Mouse (Mus musculus) hindbrain, postnatal 0 days (tissue): Measurements from ENCODE around the gene Nsun4. TPM values are rescaled to one million over a fixed set of nuclear protein-coding genes. Genes with fewer than 3 reads are reported as not detected.

Experiments used
- ATAC-seq: fragments of 200-750 bp; cut with Nextera tagmentation; 2 replicates; pipeline ENCODE4 v1.8.0; 2017; ENCODE audit warnings: mild to moderate bottlenecking, moderate TSS enrichment, moderate library complexity
- DNase-seq: peaks from one replicate; pipeline ENCODE4 v3.0.0-alpha.2; 2015; ENCODE audit warnings: low spot score
- H3K27ac ChIP-seq: fragments of 300-500 bp; sonication (generic); 2 replicates; pipeline ENCODE4 v1.5.1; 2014; ENCODE audit warnings: mild to moderate bottlenecking
- H3K27me3 ChIP-seq: fragments of 300-500 bp; sonication (generic); 2 replicates; pipeline ENCODE4 v1.6.1; 2014; ENCODE audit warnings: low read length, mixed read lengths; ENCODE audit not compliant: insufficient read depth
- H3K36me3 ChIP-seq: fragments of 300-500 bp; sonication (generic); 2 replicates; pipeline ENCODE4 v1.6.1; 2014; ENCODE audit warnings: low read length, mixed read lengths; ENCODE audit not compliant: insufficient read depth
- H3K4me1 ChIP-seq: fragments of 300-500 bp; sonication (generic); 2 replicates; pipeline ENCODE4 v1.6.1; 2014; ENCODE audit warnings: antibody characterized with exemption, low read length, mixed read lengths; ENCODE audit not compliant: insufficient read depth
- H3K4me2 ChIP-seq: fragments of 300-500 bp; sonication (generic); 2 replicates; pipeline ENCODE4 v1.6.1; 2014; ENCODE audit warnings: low read depth, mild to moderate bottlenecking, low read length, moderate library complexity, mixed read lengths
- H3K4me3 ChIP-seq: fragments of 300-500 bp; sonication (generic); 2 replicates; pipeline ENCODE4 v1.5.1; 2014; ENCODE audit warnings: low read length
- H3K9ac ChIP-seq: fragments of 300-500 bp; sonication (generic); replicated peaks from 2 replicates; pipeline ENCODE4 v1.6.1; 2014; ENCODE audit warnings: mild to moderate bottlenecking, low read length, moderate library complexity, mixed read lengths
- H3K9me3 ChIP-seq: fragments of 300-500 bp; sonication (generic); 2 replicates; pipeline ENCODE4 v1.6.1; 2016; ENCODE audit warnings: low read length, mixed read lengths
- CTCF ChIP-seq: IDR thresholded peaks from 2 replicates; pipeline ENCODE4 v1.5.1; 2016; ENCODE audit warnings: antibody characterized with exemption, control low read depth, low read depth
- WGBS: fragments of 180-500 bp; shearing (Covaris S2); extraction: QIAGEN DNeasy Blood & Tissue Kit; methylation state at CpG from one replicate; pipeline ENCODE4 v1.1.7; 2014; 5-methylcytosine and 5-hydroxymethylcytosine counted together
- polyA plus RNA-seq: library from polyadenylated mRNA; unstranded; fragments of >200 nt; fragmentation: Nextera tagmentation; extraction: Ambion mirVana; gene quantifications from 2 replicates; pipeline ENCODE4 v1.2.1, GENCODE M21; 2015
- total RNA-seq: library from RNA; depleted of rRNA; stranded (reverse); fragments of >200 nt; gene quantifications from 2 replicates; pipeline ENCODE4 v1.2.3, GENCODE M21; 2014

The Nsun4 gene
- total and polyA plus RNA-seq, 2 experiments from 2014 or later, result 10.4 to 13.6 TPM

DNA sequence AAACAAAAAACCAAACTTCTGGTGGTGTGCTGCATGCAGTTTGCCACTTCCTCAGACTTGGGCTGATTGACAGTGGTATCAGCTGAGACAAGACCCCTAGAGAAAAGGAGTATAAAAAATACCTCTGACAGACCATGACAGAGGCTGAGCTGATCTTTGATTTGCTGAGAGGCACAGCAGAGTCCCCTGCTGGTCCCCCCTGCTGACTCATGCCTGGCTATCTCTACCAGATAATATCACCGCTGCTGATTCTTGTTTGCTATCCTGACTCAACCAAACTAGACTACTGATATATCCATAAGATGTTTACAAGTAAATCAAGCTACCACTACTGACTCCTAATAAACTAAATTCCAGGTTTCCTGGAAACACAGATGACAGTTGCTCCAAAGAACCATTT, 10.2 kb upstream of the Nsun4 start:
- no peaks in the 10 kb centered on the region; the same call in 1 of the 2 replicates for H3K36me3 ChIP-seq
- 41% methylated on average over 1 of the region's 1 CpGs for WGBS
- H3K4me1 ChIP-seq, result no peaks in the 10 kb centered on the region
- H3K4me3 ChIP-seq, result no peak overlapping the region
- DNase-seq, result no peak
- TF ChIP-seq CTCF, result no peak
- no peak for ATAC-seq
- no peaks in the 10 kb centered on the region for H3K27me3 ChIP-seq
- H3K9ac ChIP-seq, result no peak overlapping the region
- H3K9me3 ChIP-seq, result no peaks in the 10 kb centered on the region
- no peak overlapping the region for H3K27ac ChIP-seq
- no peak overlapping the region for H3K4me2 ChIP-seq

DNA sequence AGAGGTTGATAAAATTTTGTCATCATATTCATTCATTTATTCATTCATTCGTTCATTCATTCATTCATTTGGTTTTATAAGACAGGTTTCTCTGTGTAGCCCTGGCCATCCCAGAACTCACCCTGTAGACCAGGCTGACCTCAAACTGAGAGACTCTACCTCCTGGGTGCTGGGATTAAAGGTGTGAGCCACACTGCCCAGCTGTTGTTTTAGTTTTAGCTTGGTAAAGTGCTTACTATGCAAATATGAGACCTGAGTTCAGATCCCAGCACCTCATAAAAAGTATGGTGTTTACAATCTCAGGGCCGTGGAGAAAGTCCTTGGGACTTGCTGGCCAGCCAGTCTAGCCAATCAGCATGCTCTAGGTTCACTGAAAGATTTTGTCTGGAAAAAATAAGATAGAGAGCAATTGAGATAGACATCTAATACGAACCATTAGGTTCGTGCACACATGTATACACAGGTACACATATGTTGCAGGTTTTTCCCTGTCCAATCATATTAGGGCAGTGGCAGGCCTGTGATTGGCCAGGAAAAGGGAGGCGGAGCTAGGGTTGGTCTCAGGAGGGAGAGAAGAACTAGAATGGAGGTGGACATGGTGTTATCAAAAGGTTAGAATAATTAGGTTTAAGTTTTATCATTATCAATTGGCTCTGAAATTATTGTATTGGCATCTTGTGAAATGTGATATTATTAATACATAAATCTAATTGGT, 5.5 kb upstream of the Nsun4 start:
- ATAC-seq (no peak), DNase-seq (no peak)
- no peak overlapping the region for H3K9ac ChIP-seq
- H3K27ac ChIP-seq, result no peak overlapping the region
- WGBS, result 83% methylated on average over 5 of the region's 5 CpGs
- H3K27me3 ChIP-seq, result no peaks in the 10 kb centered on the region
- no peaks in the 10 kb centered on the region for H3K36me3 ChIP-seq
- TF ChIP-seq CTCF, result no peak
- no peaks in the 10 kb centered on the region for H3K4me1 ChIP-seq
- H3K9me3 ChIP-seq, result no peaks in the 10 kb centered on the region
- no peak overlapping the region for H3K4me3 ChIP-seq
- no peak overlapping the region for H3K4me2 ChIP-seq

DNA sequence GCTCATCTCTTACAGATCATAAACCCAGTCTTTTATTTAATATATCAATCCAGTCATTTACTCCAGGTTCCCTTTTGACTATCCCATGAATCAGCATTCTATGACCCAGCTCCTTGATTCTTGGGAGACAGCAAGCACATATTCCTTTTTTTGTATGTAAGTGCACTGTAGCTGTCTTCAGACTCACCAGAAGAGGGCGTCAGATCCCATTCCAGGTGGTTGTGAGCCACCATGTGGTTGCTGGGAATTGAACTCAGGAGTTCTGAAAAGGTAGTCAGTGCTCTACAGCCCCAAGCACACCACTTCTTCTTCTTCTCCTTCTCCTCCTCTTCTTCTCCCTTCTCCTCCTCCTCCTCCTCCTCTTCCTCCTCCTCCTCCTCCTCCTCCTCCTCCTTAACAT, 3.9 kb upstream of the Nsun4 start:
- 0 out of 2 replicates have a peak, but pooled peaks have one; percentile 8 for TF ChIP-seq CTCF
- WGBS, result 0% methylated on average over 1 of the region's 1 CpGs
- H3K4me3 ChIP-seq, result no peak overlapping the region
- H3K27ac ChIP-seq, result no peak overlapping the region
- H3K9ac ChIP-seq, result no peak overlapping the region
- no peak overlapping the region for H3K4me2 ChIP-seq
- H3K4me1 ChIP-seq, result no peaks in the 10 kb centered on the region; the same call in 1 of the 2 replicates
- no peak for DNase-seq
- H3K9me3 ChIP-seq, result no peaks in the 10 kb centered on the region
- H3K27me3 ChIP-seq, result no peaks in the 10 kb centered on the region
- no peaks in the 10 kb centered on the region for H3K36me3 ChIP-seq
- no peak for ATAC-seq

DNA sequence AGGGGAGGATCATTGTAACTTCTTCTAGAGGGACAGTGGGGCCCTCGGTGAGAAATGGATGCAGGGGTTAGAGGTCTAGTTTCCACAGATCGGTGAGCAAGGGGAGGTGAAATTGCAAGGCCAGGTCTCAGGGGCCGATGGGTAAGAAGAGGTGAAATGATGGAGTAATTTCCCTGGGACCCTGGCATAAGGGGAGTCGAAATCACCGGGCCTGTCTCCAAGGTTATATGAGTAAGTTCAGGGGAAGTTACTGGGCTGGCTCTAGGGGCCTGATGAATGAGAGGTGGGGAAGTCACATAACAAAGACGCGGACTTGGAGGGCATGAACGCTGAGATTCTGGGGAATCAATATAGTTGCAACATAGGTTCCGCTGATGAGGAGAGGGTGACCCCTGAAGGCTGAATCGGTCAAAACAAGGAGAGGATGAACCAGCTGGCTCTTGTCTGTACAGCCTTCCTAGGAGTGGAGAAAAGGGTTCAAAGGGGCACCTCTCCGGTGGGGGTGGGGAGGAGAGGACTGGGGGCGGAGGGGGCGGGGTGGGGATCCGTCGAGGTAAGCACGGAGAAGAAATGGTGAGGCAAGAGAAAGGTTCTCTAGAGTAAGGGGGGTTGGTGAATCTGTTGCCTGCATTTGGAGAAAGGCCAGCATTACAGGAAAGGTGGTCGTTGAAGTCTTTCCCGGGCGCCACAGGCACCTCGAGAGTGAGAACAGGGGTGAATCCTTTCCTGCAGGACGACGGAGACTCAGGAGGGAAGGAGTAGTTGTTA, 966 bp downstream of the Nsun4 start:
- Histone ChIP-seq H3K36me3 (no peaks in the 10 kb centered on the region), H3K27ac (peak overlapping the region; percentile 86), H3K4me1 (no peaks in the 10 kb centered on the region; the same call in 1 of the 2 replicates), H3K4me2 (peak overlapping the region; percentile 78), H3K27me3 (no peaks in the 10 kb centered on the region), H3K4me3 (peak overlapping the region; percentile 55), H3K9ac (peak overlapping the region; percentile 54), H3K9me3 (no peaks in the 10 kb centered on the region)
- WGBS, result 9% methylated on average over 22 of the region's 22 CpGs
- ATAC-seq (peak; percentile 50), DNase-seq (peak; percentile 69)
- TF ChIP-seq CTCF, result peak; percentile 52

DNA sequence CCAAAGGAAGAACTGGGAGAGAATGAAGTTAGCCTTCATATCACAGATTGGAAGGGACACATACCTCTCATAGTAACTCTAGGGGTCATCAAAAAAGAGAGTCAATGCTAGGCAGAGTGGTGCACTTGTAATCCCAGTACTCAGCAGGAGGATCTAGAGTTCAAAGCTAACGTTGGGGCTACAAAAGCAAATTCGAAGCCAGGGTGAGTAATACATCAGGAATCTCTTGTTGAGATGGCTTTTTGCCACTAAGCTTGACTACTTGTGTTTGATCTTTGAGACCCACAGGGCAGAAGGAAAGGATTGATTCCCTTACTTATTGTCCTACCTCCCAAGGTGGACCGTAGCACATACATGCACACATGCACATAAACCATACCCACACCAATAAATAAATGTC, 4.5 kb downstream of the Nsun4 start:
- no peak overlapping the region for H3K27ac ChIP-seq
- no peak overlapping the region for H3K9ac ChIP-seq
- H3K9me3 ChIP-seq, result no peaks in the 10 kb centered on the region
- no peaks in the 10 kb centered on the region for H3K27me3 ChIP-seq
- no peak for DNase-seq
- no peak overlapping the region for H3K4me2 ChIP-seq
- H3K36me3 ChIP-seq, result no peaks in the 10 kb centered on the region
- 87% methylated on average over 3 of the region's 3 CpGs for WGBS
- no peaks in the 10 kb centered on the region; the same call in 1 of the 2 replicates for H3K4me1 ChIP-seq
- no peak for ATAC-seq
- no peak for TF ChIP-seq CTCF
- H3K4me3 ChIP-seq, result no peak overlapping the region

DNA sequence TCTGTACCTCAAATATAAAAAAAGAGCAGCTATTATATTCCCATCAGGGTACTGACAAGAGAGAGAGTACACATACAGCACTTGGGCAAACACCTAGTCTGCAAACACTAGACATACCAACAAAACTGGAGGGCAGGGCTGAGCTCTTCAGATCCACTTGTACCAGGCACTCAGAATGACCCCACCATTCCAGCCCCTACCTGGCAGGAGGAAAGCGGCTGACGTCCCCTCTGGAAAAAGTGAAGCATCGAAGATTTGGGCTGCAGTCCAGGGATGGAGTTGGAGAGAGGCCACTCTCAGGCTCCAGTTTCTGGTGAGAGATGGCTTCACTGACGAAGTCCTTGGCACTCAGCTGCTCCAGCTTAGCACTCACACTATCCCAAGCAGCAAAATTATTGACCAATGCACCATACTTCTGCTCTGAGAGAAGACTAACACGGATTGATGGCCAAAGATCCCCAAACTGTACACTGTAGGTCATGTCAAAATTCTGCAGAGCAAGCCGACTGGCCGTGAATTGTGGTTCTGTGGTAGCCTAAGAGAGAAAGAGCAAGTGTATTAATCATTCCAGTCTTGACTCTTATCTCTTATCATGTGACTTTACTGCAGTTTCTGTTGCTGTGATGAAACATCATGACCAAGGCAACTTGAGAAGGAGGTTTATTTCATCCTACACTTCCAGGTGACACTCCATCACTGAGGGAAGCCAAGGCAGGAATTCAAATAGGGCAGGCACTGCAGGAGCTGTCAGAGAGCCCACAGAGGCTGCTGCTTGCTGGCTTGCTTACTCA, 5.4 kb downstream of the Nsun4 start:
- no peaks in the 10 kb centered on the region; the same call in 1 of the 2 replicates for H3K4me1 ChIP-seq
- H3K27ac ChIP-seq, result no peak overlapping the region
- 72% methylated on average over 7 of the region's 7 CpGs for WGBS
- no peak overlapping the region for H3K4me3 ChIP-seq
- H3K9ac ChIP-seq, result no peak overlapping the region
- H3K9me3 ChIP-seq, result no peaks in the 10 kb centered on the region
- no peak for TF ChIP-seq CTCF
- H3K36me3 ChIP-seq, result no peaks in the 10 kb centered on the region
- no peaks in the 10 kb centered on the region for H3K27me3 ChIP-seq
- H3K4me2 ChIP-seq, result no peak overlapping the region
- ATAC-seq (no peak), DNase-seq (no peak)
